Mouse (Mus musculus) MEL (cell line): Measurements from ENCODE around the gene Gpr149. TPM values are rescaled to one million over a fixed set of nuclear protein-coding genes. Genes with fewer than 3 reads are reported as not detected.

ENCODE experiments used
- DNase-seq: peaks from one replicate; pipeline ENCODE4 v3.0.0; 2011; ENCODE audit warnings: low read depth, low spot score
- H3K27ac ChIP-seq: 2 replicates; pipeline ENCODE4 v1.5.1; 2012; ENCODE audit warnings: low read depth, mild to moderate bottlenecking, control low read depth, low read length, moderate library complexity; ENCODE audit not compliant: control insufficient read depth
- H3K27me3 ChIP-seq, 2 experiments: fragments of 150-350 bp in 1 of 2; sonication (generic) in 1 of 2; 2 replicates each; pipeline ENCODE4 v1.6.1; 2012; ENCODE audit warnings: low read length in 2 of 2, mild to moderate bottlenecking in 2 of 2, improper control_type of control experiment in 1 of 2, moderate library complexity in 1 of 2; ENCODE audit not compliant: insufficient read depth in 2 of 2, control insufficient read depth in 1 of 2
- H3K36me3 ChIP-seq, 2 experiments: 2 replicates each; pipeline ENCODE4 v1.6.1; 2012 to 2014; ENCODE audit warnings: low read length in 2 of 2, improper control_type of control experiment in 1 of 2, inconsistent platforms in 1 of 2, mild to moderate bottlenecking in 1 of 2; ENCODE audit not compliant: insufficient read depth in 2 of 2, control insufficient read depth in 1 of 2
- H3K4me1 ChIP-seq, 2 experiments: fragments of 150-350 bp in 1 of 2; sonication (generic) in 1 of 2; 2 replicates each; pipeline ENCODE4 v1.6.1; 2012; ENCODE audit warnings: low read length in 2 of 2, improper control_type of control experiment in 1 of 2, mild to moderate bottlenecking in 1 of 2; ENCODE audit not compliant: insufficient read depth in 2 of 2, control insufficient read depth in 1 of 2
- H3K4me3 ChIP-seq, 2 experiments: fragments of 150-350 bp in 1 of 2; sonication (generic) in 1 of 2; 2 replicates each; pipeline ENCODE4 v1.5.1; 2012; ENCODE audit warnings: low read depth in 2 of 2, low read length in 2 of 2, mild to moderate bottlenecking in 2 of 2, moderate library complexity in 2 of 2, control low read depth in 1 of 2, improper control_type of control experiment in 1 of 2; ENCODE audit not compliant: control insufficient read depth in 1 of 2, insufficient read depth in 1 of 2
- H3K79me2 ChIP-seq: 2 replicates; pipeline ENCODE4 v1.6.1; 2012; ENCODE audit warnings: mild to moderate bottlenecking, low read length, moderate library complexity; ENCODE audit not compliant: control insufficient read depth, poor library complexity, insufficient read depth
- H3K9ac ChIP-seq: 2 replicates; pipeline ENCODE4 v1.6.1; 2012; ENCODE audit warnings: low read depth, mild to moderate bottlenecking, control low read depth, low read length, moderate library complexity; ENCODE audit not compliant: control insufficient read depth, poor library complexity, severe bottlenecking
- H3K9me3 ChIP-seq: fragments of 150-350 bp; sonication (generic); replicated peaks from 2 replicates; pipeline ENCODE4 v1.6.1; 2012; ENCODE audit warnings: mild to moderate bottlenecking, low read length, improper control_type of control experiment, moderate library complexity; ENCODE audit not compliant: insufficient read depth
- CHD1 ChIP-seq: IDR thresholded peaks from 2 replicates; pipeline ENCODE4 v1.6.1; 2012; ENCODE audit warnings: low read depth, mild to moderate bottlenecking, inconsistent platforms, low read length, improper control_type of control experiment
- CTCF ChIP-seq, 3 experiments: IDR thresholded peaks in 2 of 3; conservative IDR thresholded peaks in 1 of 3; 2 replicates each; pipeline ENCODE4 v1.5.1; 2011 to 2012; ENCODE audit warnings: low read length in 3 of 3, low read depth in 2 of 3, mild to moderate bottlenecking in 2 of 3, improper control_type of control experiment in 1 of 3, inconsistent platforms in 1 of 3, mixed read lengths in 1 of 3, moderate library complexity in 1 of 3; ENCODE audit not compliant: control insufficient read depth in 1 of 3, insufficient read depth in 1 of 3, poor library complexity in 1 of 3, severe bottlenecking in 1 of 3
- E2F4 ChIP-seq: IDR thresholded peaks from 2 replicates; pipeline ENCODE4 v1.6.1; 2011; ENCODE audit warnings: low read depth, low read length, improper control_type of control experiment, borderline replicate concordance
- HCFC1 ChIP-seq: IDR thresholded peaks from 2 replicates; pipeline ENCODE4 v1.6.1; 2012; ENCODE audit warnings: low read depth, mild to moderate bottlenecking, inconsistent platforms, low read length, improper control_type of control experiment, moderate library complexity
- JUND ChIP-seq: IDR thresholded peaks from 2 replicates; pipeline ENCODE4 v1.6.1; 2011; ENCODE audit warnings: low read depth, mild to moderate bottlenecking, improper control_type of control experiment, low read length
- KAT2A ChIP-seq: conservative IDR thresholded peaks from 2 replicates; pipeline ENCODE4 v1.6.1; 2012; ENCODE audit warnings: low read depth, low read length, improper control_type of control experiment, inconsistent platforms
- MAX ChIP-seq: IDR thresholded peaks from 2 replicates; pipeline ENCODE4 v1.6.1; 2011; ENCODE audit warnings: low read length, improper control_type of control experiment
- MAZ ChIP-seq: IDR thresholded peaks from 2 replicates; pipeline ENCODE4 v1.6.1; 2012; ENCODE audit warnings: low read depth, mild to moderate bottlenecking, inconsistent platforms, low read length, improper control_type of control experiment
- MEF2A ChIP-seq: IDR thresholded peaks from 2 replicates; pipeline ENCODE4 v1.6.1; 2014; ENCODE audit warnings: low read depth, mild to moderate bottlenecking, inconsistent platforms, low read length, improper control_type of control experiment; ENCODE audit not compliant: poor library complexity, insufficient replicate concordance, severe bottlenecking; ENCODE audit errors: extremely low read depth
- MYC ChIP-seq: IDR thresholded peaks from 2 replicates; pipeline ENCODE4 v1.6.1; 2011; ENCODE audit warnings: low read depth, mild to moderate bottlenecking, low read length, improper control_type of control experiment, moderate library complexity
- NRF1 ChIP-seq: IDR thresholded peaks from 2 replicates; pipeline ENCODE4 v1.6.1; 2014; ENCODE audit warnings: low read depth, mild to moderate bottlenecking, inconsistent platforms, low read length, improper control_type of control experiment, moderate library complexity; ENCODE audit not compliant: poor library complexity, insufficient read depth, severe bottlenecking
- POLR2A ChIP-seq, 2 experiments: IDR thresholded peaks; 2 replicates each; pipeline ENCODE4 v1.6.1; 2011 to 2012; ENCODE audit warnings: low read length in 2 of 2, mild to moderate bottlenecking in 2 of 2, control low read depth in 1 of 2, improper control_type of control experiment in 1 of 2, low read depth in 1 of 2, moderate library complexity in 1 of 2; ENCODE audit not compliant: control insufficient read depth in 1 of 2, insufficient read depth in 1 of 2, poor library complexity in 1 of 2
- POLR2AphosphoS2 ChIP-seq: IDR thresholded peaks from 2 replicates; pipeline ENCODE4 v1.6.1; 2011; ENCODE audit warnings: low read length, improper control_type of control experiment
- RAD21 ChIP-seq: IDR thresholded peaks from 2 replicates; pipeline ENCODE4 v1.6.1; 2011; ENCODE audit warnings: mild to moderate bottlenecking, low read depth, low read length, improper control_type of control experiment
- RCOR1 ChIP-seq: IDR thresholded peaks from 2 replicates; pipeline ENCODE4 v1.6.1; 2012; ENCODE audit warnings: low read depth, mild to moderate bottlenecking, inconsistent platforms, low read length, improper control_type of control experiment
- SMC3 ChIP-seq: IDR thresholded peaks from 2 replicates; pipeline ENCODE4 v1.6.1; 2011; ENCODE audit warnings: low read depth, low read length, improper control_type of control experiment
- TBP ChIP-seq: IDR thresholded peaks from 2 replicates; pipeline ENCODE4 v1.8.0; 2011; ENCODE audit warnings: low read depth, low read length, improper control_type of control experiment
- TCF12 ChIP-seq: IDR thresholded peaks from 2 replicates; pipeline ENCODE4 v1.6.1; 2014; ENCODE audit warnings: low read depth, mild to moderate bottlenecking, inconsistent platforms, low read length, improper control_type of control experiment, moderate library complexity
- UBTF ChIP-seq: IDR thresholded peaks from 2 replicates; pipeline ENCODE4 v1.6.1; 2012; ENCODE audit warnings: low read depth, mild to moderate bottlenecking, inconsistent platforms, low read length, improper control_type of control experiment, moderate library complexity, borderline replicate concordance; ENCODE audit not compliant: insufficient read depth
- USF1 ChIP-seq: IDR thresholded peaks from 2 replicates; pipeline ENCODE4 v1.6.1; 2014; ENCODE audit warnings: low read depth, mild to moderate bottlenecking, inconsistent platforms, low read length, improper control_type of control experiment, moderate library complexity
- polyA plus RNA-seq, 2 experiments: library from polyadenylated mRNA; stranded (reverse) in 1 of 2; unstranded in 1 of 2; fragments of >175 nt in 1 of 2; fragments of >200 nt in 1 of 2; gene quantifications; 2 replicates each; pipeline versions ENCODE4 v1.2.1 to v1.2.4; 2012; ENCODE audit warnings: low replicate concordance in 2 of 2, low read depth in 1 of 2; ENCODE audit not compliant: insufficient read length in 2 of 2, insufficient read depth in 1 of 2, missing spikeins in 1 of 2
- total RNA-seq: library from RNA; depleted of rRNA; stranded (reverse); fragments of 300-350 nt; gene quantifications from 2 replicates; pipeline ENCODE4 v1.2.3, GENCODE M21; 2012

Gpr149 gene
- total and polyA plus RNA-seq, 3 experiments: not detected

DNA sequence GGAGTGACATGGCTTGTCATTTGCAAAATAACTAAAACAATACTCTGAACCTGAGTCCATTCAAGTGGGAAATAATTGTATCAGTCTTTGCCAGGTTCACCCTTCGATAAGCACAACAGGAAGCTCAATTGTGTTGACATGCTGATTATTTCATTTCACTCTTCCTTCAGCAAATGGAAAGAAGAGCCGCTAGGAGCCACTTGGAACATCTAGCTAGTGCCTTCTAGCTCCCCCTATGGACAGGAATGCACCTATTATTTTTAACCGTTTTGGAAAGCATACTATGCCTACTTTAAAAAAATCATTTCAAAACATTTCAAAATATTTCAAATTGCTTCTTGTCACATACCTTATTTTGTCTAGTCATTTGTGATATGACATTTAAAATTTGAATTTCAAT lies 5.9 kb upstream of the Gpr149 start:
- Histone ChIP-seq H3K4me1 (no peaks in the 10 kb centered on the region), H3K9me3 (no peaks in the 10 kb centered on the region), H3K27me3 (no peaks in the 10 kb centered on the region), H3K27ac (no peak overlapping the region)
- TF ChIP-seq HCFC1 (no peak), UBTF (no peak), TBP (no peak), TCF12 (no peak), MYC (no peak), POLR2AphosphoS2 (no peak), E2F4 (no peak), CTCF (IDR thresholded peaks at IDR 0.05 in 2 of 3, conservative IDR thresholded peaks at IDR 0.05 in 1 of 3; ENCODE audit: control insufficient read depth in 1 of 3, insufficient read depth in 1 of 3, low read depth in 2 of 3, low read length in 3 of 3, poor library complexity in 1 of 3, severe bottlenecking in 1 of 3) (no peak), CHD1 (no peak), MAZ (no peak), POLR2A (IDR thresholded peaks at IDR 0.05; ENCODE audit: control insufficient read depth in 1 of 2, insufficient read depth in 1 of 2, low read depth in 1 of 2, low read length in 2 of 2, poor library complexity in 1 of 2) (no peak), KAT2A (no peak)
- TF ChIP-seq, all 39 proteins: peak for 0
- Histone ChIP-seq H3K4me3 (no peak overlapping the region), H3K79me2 (no peaks in the 10 kb centered on the region), H3K9ac (no peak overlapping the region), H3K36me3 (no peaks in the 10 kb centered on the region)
- DNase-seq: no peak

DNA sequence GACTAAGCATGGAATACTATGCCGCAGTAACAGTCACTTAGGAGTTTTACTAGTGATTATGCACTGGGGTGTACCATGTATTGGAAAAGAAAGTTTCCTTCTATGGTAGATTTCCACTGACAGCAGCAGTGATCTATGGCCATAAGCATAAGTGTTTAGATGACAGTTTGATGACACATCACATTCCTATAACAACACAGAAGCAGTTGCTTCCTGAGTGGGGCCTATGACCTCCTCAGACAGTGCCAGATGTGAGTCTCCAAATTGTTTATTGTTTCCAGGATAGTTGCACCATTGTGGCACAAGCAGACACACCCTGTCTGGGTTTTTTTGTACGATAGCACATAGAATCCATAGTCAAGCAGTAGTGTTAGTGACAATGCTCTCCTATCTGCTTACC lies 991 bp upstream of the Gpr149 start:
- no peak overlapping the region for H3K9ac ChIP-seq
- TF ChIP-seq RAD21 (no peak), USF1 (no peak), NRF1 (no peak), CTCF (IDR thresholded peaks at IDR 0.05 in 2 of 3, conservative IDR thresholded peaks at IDR 0.05 in 1 of 3; ENCODE audit: control insufficient read depth in 1 of 3, insufficient read depth in 1 of 3, low read depth in 2 of 3, low read length in 3 of 3, poor library complexity in 1 of 3, severe bottlenecking in 1 of 3) (no peak), E2F4 (no peak), KAT2A (no peak), UBTF (no peak), RCOR1 (no peak), MYC (no peak), MAX (no peak), JUND (no peak), SMC3 (no peak), MEF2A (no peak)
- no peaks in the 10 kb centered on the region for H3K9me3 ChIP-seq
- no peaks in the 10 kb centered on the region for H3K36me3 ChIP-seq
- H3K27me3 ChIP-seq: no peaks in the 10 kb centered on the region
- no peak for DNase-seq
- H3K4me3 ChIP-seq: no peak overlapping the region
- H3K4me1 ChIP-seq: no peaks in the 10 kb centered on the region
- H3K27ac ChIP-seq: no peak overlapping the region
- H3K79me2 ChIP-seq: no peaks in the 10 kb centered on the region
